Mouse (Mus musculus) heart, postnatal 0 days (tissue): ENCODE measurements around the gene Ccr7. TPM values are rescaled to one million over a fixed set of nuclear protein-coding genes. Genes with fewer than 3 reads are reported as not detected.

Source experiments
- ATAC-seq: fragments of 200-750 bp; cut with Nextera tagmentation; 2 replicates; pipeline ENCODE4 v1.8.0; 2017; ENCODE audit warnings: low read depth, moderate number of reproducible peaks, moderate library complexity; ENCODE audit not compliant: insufficient read depth
- DNase-seq: peaks from one replicate; pipeline ENCODE4 v3.0.0-alpha.2; 2016; ENCODE audit warnings: low spot score
- H3K27ac ChIP-seq: fragments of 300-500 bp; sonication (generic); 2 replicates; pipeline ENCODE4 v1.5.1; 2014; ENCODE audit warnings: low read depth, mild to moderate bottlenecking
- H3K27me3 ChIP-seq: fragments of 300-500 bp; sonication (generic); 2 replicates; pipeline ENCODE4 v1.6.1; 2014; ENCODE audit warnings: low read length, mixed read lengths; ENCODE audit not compliant: control insufficient read depth, insufficient read depth
- H3K36me3 ChIP-seq: fragments of 300-500 bp; sonication (generic); replicated peaks from 2 replicates; pipeline ENCODE4 v1.6.1; 2014; ENCODE audit warnings: low read length, mixed read lengths; ENCODE audit not compliant: control insufficient read depth, insufficient read depth
- H3K4me1 ChIP-seq: fragments of 300-500 bp; sonication (generic); 2 replicates; pipeline ENCODE4 v1.6.1; 2014; ENCODE audit warnings: antibody characterized with exemption; ENCODE audit not compliant: control insufficient read depth, insufficient read depth
- H3K4me2 ChIP-seq: fragments of 300-500 bp; sonication (generic); 2 replicates; pipeline ENCODE4 v1.6.1; 2014; ENCODE audit warnings: low read depth, mild to moderate bottlenecking, low read length, moderate library complexity
- H3K4me3 ChIP-seq: fragments of 300-500 bp; sonication (generic); 2 replicates; pipeline ENCODE4 v1.5.1; 2014; ENCODE audit warnings: low read depth, low read length
- H3K9ac ChIP-seq: fragments of 300-500 bp; sonication (generic); replicated peaks from 2 replicates; pipeline ENCODE4 v1.6.1; 2014; ENCODE audit warnings: low read depth, low read length, mixed read lengths
- H3K9me3 ChIP-seq: fragments of 300-500 bp; sonication (generic); replicated peaks from 2 replicates; pipeline ENCODE4 v1.6.1; 2016; ENCODE audit warnings: low read length; ENCODE audit not compliant: control insufficient read depth
- CTCF ChIP-seq: IDR thresholded peaks from 2 replicates; pipeline ENCODE4 v1.5.1; 2016; ENCODE audit warnings: antibody characterized with exemption, control low read depth, low read depth
- EP300 ChIP-seq: IDR thresholded peaks from 2 replicates; pipeline ENCODE4 v1.6.1; 2016; ENCODE audit warnings: antibody characterized with exemption, low read depth
- WGBS: fragments of 180-500 bp; shearing (Covaris S2); extraction: QIAGEN DNeasy Blood & Tissue Kit; methylation state at CpG from one replicate; pipeline ENCODE4 v1.1.7; 2014; 5-methylcytosine and 5-hydroxymethylcytosine counted together
- polyA plus RNA-seq: library from polyadenylated mRNA; unstranded; fragments of >200 nt; fragmentation: Nextera tagmentation; extraction: Ambion mirVana; gene quantifications from 2 replicates; pipeline ENCODE4 v1.2.1, GENCODE M21; 2015
- total RNA-seq: library from RNA; depleted of rRNA; stranded (reverse); fragments of >200 nt; gene quantifications from 2 replicates; pipeline ENCODE4 v1.2.3, GENCODE M21; 2014; ENCODE audit warnings: low replicate concordance

Ccr7 gene
- total and polyA plus RNA-seq, 2 experiments from 2014 or later: 0.11 to 0.73 TPM

DNA sequence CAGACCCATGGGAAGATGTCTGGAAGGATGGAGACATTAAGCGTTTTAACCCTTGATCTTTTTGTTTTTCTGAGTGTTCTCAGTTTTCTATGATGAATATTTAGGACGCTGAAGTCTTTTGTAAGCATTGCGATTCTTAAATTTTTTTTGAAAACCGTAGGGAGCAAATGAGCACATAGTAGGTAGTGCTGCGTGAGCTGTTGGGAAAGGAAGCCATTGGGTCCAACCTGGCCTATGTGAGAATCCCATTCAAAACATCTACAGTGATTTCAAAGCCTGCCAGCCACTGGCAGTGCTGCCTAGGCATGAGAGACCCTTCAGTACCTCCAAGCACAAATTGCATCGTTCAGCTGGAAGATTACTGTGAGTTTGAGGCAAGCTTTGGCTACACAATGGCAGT lies 15.1 kb upstream of the Ccr7 start:
- no peak for TF ChIP-seq CTCF
- TF ChIP-seq EP300: no peak
- H3K4me2 ChIP-seq: no peak overlapping the region
- no peak overlapping the region for H3K27ac ChIP-seq
- DNase-seq (no peak), ATAC-seq (no peak)
- H3K9ac ChIP-seq: no peak overlapping the region
- no peaks in the 10 kb centered on the region for H3K9me3 ChIP-seq
- H3K36me3 ChIP-seq: no peaks in the 10 kb centered on the region
- H3K4me3 ChIP-seq: no peak overlapping the region
- WGBS: 86% methylated on average over 6 of the region's 6 CpGs
- H3K4me1 ChIP-seq: no peaks in the 10 kb centered on the region
- H3K27me3 ChIP-seq: no peaks in the 10 kb centered on the region

DNA sequence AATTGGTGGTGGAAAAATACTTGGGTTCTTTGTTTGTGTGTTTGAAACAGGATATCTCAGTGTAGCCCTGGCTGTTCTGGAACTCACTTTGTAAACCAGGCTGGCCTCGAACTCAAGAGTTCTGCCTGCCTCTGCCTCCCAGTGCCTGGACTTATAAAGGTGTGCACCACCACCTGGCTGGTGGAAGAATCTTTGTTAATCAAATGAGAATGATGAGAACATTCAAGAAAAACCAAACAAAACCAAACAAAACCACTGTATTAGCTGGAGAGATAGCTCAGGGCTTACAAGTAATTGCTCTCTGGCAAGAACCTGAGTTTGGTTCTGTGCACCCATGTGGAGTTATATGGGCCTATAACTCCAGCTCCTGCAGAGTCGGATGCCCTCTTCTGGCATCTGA lies 14.6 kb upstream of the Ccr7 start:
- Histone ChIP-seq H3K4me2 (no peak overlapping the region), H3K36me3 (no peaks in the 10 kb centered on the region), H3K9ac (no peak overlapping the region), H3K9me3 (no peaks in the 10 kb centered on the region), H3K27ac (no peak overlapping the region), H3K4me3 (no peak overlapping the region), H3K4me1 (no peaks in the 10 kb centered on the region), H3K27me3 (no peaks in the 10 kb centered on the region)
- TF ChIP-seq CTCF (no peak), EP300 (no peak)
- 83% methylated on average over 2 of the region's 2 CpGs for WGBS
- DNase-seq (no peak), ATAC-seq (no peak)

DNA sequence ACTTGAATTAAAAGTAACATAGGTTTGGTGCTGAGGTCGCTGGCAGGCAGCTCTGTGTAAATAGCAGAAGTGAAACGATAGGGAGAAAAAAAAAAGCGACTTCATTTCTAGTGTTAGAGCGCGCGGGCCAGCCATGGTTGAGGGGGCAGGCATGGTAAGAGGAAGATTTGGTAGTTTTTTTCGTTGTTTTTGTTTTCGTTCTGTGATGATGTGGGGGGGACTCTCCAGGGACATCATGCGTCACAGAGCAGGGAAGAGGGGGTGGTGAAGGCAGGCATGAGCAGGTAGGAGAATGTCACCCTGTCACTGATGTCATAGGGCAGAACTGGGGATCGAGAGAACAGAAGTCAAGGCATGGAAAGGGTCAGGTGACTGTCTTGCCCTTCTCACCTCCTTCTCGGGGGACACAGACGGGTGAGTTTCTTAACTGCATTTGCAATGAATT lies 13.2 kb upstream of the Ccr7 start:
- 64% methylated on average over 12 of the region's 12 CpGs for WGBS
- Histone ChIP-seq H3K27me3 (no peaks in the 10 kb centered on the region), H3K4me1 (no peaks in the 10 kb centered on the region), H3K4me3 (no peak overlapping the region), H3K4me2 (no peak overlapping the region), H3K9ac (no peak overlapping the region), H3K9me3 (no peaks in the 10 kb centered on the region), H3K36me3 (no peaks in the 10 kb centered on the region), H3K27ac (no peak overlapping the region)
- ATAC-seq (no peak), DNase-seq (no peak)
- TF ChIP-seq EP300 (no peak), CTCF (no peak)

DNA sequence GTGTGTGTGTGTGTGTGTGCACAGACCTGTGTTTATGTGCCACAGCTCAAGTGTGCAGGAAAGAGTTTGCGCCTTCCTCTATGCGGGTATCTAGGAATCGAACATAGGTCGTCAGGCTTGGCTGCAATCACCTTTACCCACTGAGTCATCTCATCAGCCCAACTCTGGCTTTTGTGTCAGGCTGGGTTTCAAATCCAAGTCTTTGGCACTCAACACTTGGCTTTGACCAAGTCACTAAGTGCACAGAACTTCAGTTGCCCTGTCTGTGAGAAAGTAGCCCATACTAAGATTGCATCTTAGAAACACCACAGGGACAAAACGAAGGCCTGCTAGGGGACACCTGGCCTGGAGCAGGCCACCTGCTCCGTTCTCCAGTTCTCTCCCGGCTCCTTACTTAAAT lies 12.7 kb upstream of the Ccr7 start:
- H3K27me3 ChIP-seq: no peaks in the 10 kb centered on the region
- no peak for ATAC-seq
- H3K4me1 ChIP-seq: no peaks in the 10 kb centered on the region
- H3K4me2 ChIP-seq: no peak overlapping the region
- no peak for DNase-seq
- H3K9ac ChIP-seq: no peak overlapping the region
- TF ChIP-seq EP300 (no peak), CTCF (no peak)
- H3K4me3 ChIP-seq: no peak overlapping the region
- H3K27ac ChIP-seq: no peak overlapping the region
- no peaks in the 10 kb centered on the region for H3K9me3 ChIP-seq
- 83% methylated on average over 7 of the region's 7 CpGs for WGBS
- H3K36me3 ChIP-seq: no peaks in the 10 kb centered on the region

DNA sequence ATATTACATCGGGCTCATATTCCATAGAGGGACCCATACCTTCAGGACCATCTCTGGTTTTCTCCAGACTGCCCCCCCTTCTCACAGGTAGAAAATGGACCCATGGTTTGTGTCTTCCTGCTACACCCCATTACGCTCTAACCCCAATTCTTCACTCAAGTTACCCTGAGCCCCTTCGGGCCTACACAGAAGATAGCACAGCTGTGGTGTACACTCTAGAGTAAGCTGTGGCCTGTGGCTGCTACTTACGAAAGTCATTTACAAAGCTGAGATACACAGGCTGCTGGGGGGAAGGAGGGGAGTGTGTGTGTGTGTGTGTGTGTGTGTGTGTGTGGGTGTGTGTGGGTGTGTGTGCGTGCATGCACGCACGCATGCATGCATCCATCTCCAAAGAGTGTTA lies 11.4 kb upstream of the Ccr7 start:
- no peak for DNase-seq
- WGBS: 91% methylated on average over 7 of the region's 7 CpGs
- no peak for TF ChIP-seq CTCF
- TF ChIP-seq EP300: no peak

DNA sequence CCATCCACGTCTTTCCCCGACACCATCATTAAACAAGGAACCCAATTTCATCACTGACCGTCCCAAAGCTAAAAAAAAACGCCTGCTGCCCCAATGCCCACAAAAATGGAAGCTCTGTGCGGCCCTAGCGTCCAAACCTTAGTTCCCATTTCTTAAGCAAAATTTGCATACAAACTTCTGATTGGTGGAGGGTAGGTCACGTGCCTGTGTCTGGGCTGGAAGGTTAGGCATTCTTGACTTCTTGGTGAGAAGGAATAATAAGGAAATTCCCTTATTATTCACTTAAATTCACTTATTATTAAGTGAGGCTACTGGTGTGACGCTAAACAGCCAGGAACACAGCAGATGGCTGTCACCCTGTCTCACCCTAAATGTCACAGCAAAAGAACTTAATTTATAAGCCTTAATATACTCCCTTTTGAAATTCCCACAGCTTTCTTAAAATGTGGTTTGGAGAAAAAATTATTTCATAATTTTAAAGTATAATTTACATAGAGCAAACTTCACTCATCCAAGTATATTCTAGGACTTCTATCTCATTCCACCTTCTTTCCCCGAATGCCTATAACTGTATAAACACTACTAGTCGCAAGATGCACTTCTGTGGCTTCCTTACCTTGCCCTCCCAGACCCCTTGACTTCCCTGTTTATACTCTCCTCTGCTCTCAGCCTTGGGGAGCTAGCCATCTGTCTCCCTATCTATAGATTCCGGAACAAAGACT lies 10.3 kb upstream of the Ccr7 start:
- Histone ChIP-seq H3K27ac (no peak overlapping the region), H3K9me3 (no peaks in the 10 kb centered on the region), H3K27me3 (no peaks in the 10 kb centered on the region), H3K9ac (no peak overlapping the region), H3K36me3 (no peaks in the 10 kb centered on the region), H3K4me3 (no peak overlapping the region), H3K4me1 (no peaks in the 10 kb centered on the region), H3K4me2 (no peak overlapping the region)
- no peak for DNase-seq
- no peak for ATAC-seq
- no peak for TF ChIP-seq EP300
- 70% methylated on average over 11 of the region's 11 CpGs for WGBS

More for the DNA sequence above, 11.4 kb upstream of the Ccr7 start:
- Histone ChIP-seq H3K4me3 (no peak overlapping the region), H3K9me3 (no peaks in the 10 kb centered on the region), H3K27ac (peak overlapping the region; percentile 4; the same call in 1 of the 2 replicates), H3K9ac (no peak overlapping the region), H3K27me3 (no peaks in the 10 kb centered on the region), H3K4me2 (no peak overlapping the region), H3K36me3 (no peaks in the 10 kb centered on the region), H3K4me1 (no peaks in the 10 kb centered on the region)
- no peak for ATAC-seq
